Mouse (Mus musculus): ENCODE data around the gene Adprh. TPM values are rescaled to one million over a fixed set of nuclear protein-coding genes. Genes with fewer than 3 reads are reported as not detected.

The Adprh gene
- 1.6 TPM for polyA plus RNA-seq (2014; fragmentation: Illumina TruSeq; extraction: RNeasy Lipid Tissue Mini Kit (QIAGEN cat#74804); ENCODE audit: low read depth, low replicate concordance)

GRCm38 (mm10) chr16:38452442-38453202 is at the start of gene Adprh:
Adprh (minus strand) TSS chr16:38452703.

GRCm38 (mm10) chr16:38455511-38456418 is 3.3 kb upstream of the Adprh start, which contains the start of gene Cd80:
Cd80 (plus strand) TSS chr16:38455561.

GRCm38 (mm10) chr16:38432498-38433425 is 19.7 kb downstream of the Adprh start, which contains the start of gene Pla1a:
Pla1a (minus strand) TSS chr16:38433145.

Other genes starting within 250 kb of the Adprh start
- gene Nr1i2, start 157.9 kb downstream of the Adprh start, polyA plus RNA-seq (2014; fragmentation: Illumina TruSeq; extraction: RNeasy Lipid Tissue Mini Kit (QIAGEN cat#74804); ENCODE audit: low read depth, low replicate concordance), result 13.2 TPM
- not detected for gene Maats1, start 110.6 kb downstream of the Adprh start, polyA plus RNA-seq (2014; fragmentation: Illumina TruSeq; extraction: RNeasy Lipid Tissue Mini Kit (QIAGEN cat#74804); ENCODE audit: low read depth, low replicate concordance)
- gene Cox17, start 105.7 kb downstream of the Adprh start, polyA plus RNA-seq (2014; fragmentation: Illumina TruSeq; extraction: RNeasy Lipid Tissue Mini Kit (QIAGEN cat#74804); ENCODE audit: low read depth, low replicate concordance), result 58.9 TPM
- not detected for gene Gm21987, start 105.7 kb downstream of the Adprh start, polyA plus RNA-seq (2014; fragmentation: Illumina TruSeq; extraction: RNeasy Lipid Tissue Mini Kit (QIAGEN cat#74804); ENCODE audit: low read depth, low replicate concordance)
- gene Popdc2, start 90.5 kb downstream of the Adprh start, polyA plus RNA-seq (2014; fragmentation: Illumina TruSeq; extraction: RNeasy Lipid Tissue Mini Kit (QIAGEN cat#74804); ENCODE audit: low read depth, low replicate concordance), result not detected
- 22.8 TPM for gene Pla1a, start 19.6 kb downstream of the Adprh start, polyA plus RNA-seq (2014; fragmentation: Illumina TruSeq; extraction: RNeasy Lipid Tissue Mini Kit (QIAGEN cat#74804); ENCODE audit: low read depth, low replicate concordance)
- gene Cd80, start 2.9 kb upstream of the Adprh start, polyA plus RNA-seq (2014; fragmentation: Illumina TruSeq; extraction: RNeasy Lipid Tissue Mini Kit (QIAGEN cat#74804); ENCODE audit: low read depth, low replicate concordance), result 0.58 TPM
- gene Timmdc1, start 70.0 kb upstream of the Adprh start, polyA plus RNA-seq (2014; fragmentation: Illumina TruSeq; extraction: RNeasy Lipid Tissue Mini Kit (QIAGEN cat#74804); ENCODE audit: low read depth, low replicate concordance), result 18.3 TPM
- gene Poglut1, start 97.6 kb upstream of the Adprh start, polyA plus RNA-seq (2014; fragmentation: Illumina TruSeq; extraction: RNeasy Lipid Tissue Mini Kit (QIAGEN cat#74804); ENCODE audit: low read depth, low replicate concordance), result 15.6 TPM
- gene Tmem39a, start 106.0 kb upstream of the Adprh start, polyA plus RNA-seq (2014; fragmentation: Illumina TruSeq; extraction: RNeasy Lipid Tissue Mini Kit (QIAGEN cat#74804); ENCODE audit: low read depth, low replicate concordance), result 20.0 TPM

All from liver, adult 10 weeks (tissue).